In genomic region chr15:88319527-88319926, GRCm38 (mm10) we compare ENCODE assay signal across 17 mouse cellular contexts.
DNase-seq lines count a peak whose midpoint lies in the region; ATAC-seq and TF ChIP-seq lines count a peak whose summit lies in the region.
"Had no signal": no experiment of that assay in that cellular context is flagged by ENCODE, and none has a peak within 500 bp of the region (broad histone marks: within the 10 kb centered on the region; RNA-seq: fewer than 3 reads in every experiment).

No protein-coding gene starts in this region.

- intact Hi-C loops in heart, adult 2 months (cut with DNase I) = no loop called here

- peak; percentile 23; the same call in 1 of the 2 replicates for TF ChIP-seq CTCF in heart, adult 2 months (IDR thresholded peaks at IDR 0.05)
- TF ChIP-seq CTCF in liver, adult 2 months (IDR thresholded peaks at IDR 0.05; ENCODE audit: low read depth, low read length) = no peak
- peak; percentile 51; the same call in 1 of the 2 replicates for TF ChIP-seq CTCF in brain, embryonic 14.5 days (IDR thresholded peaks at IDR 0.05; ENCODE audit: borderline replicate concordance, extremely low read depth, insufficient read depth, insufficient read length)

- TF ChIP-seq EP300 in heart, adult 2 months (IDR thresholded peaks at IDR 0.05; ENCODE audit: insufficient read depth, low read depth, low read length) = no peak

- H3K4me2 ChIP-seq in liver, embryonic 12.5 days = no peak overlapping the region
- H3K4me2 ChIP-seq: limb, embryonic 12.5 days; lung, embryonic 15.5 days; neural tube, embryonic 15.5 days had no signal

- H3K4me3 ChIP-seq in heart, adult 2 months = no peak overlapping the region
- H3K4me3 ChIP-seq in liver, adult 2 months (ENCODE audit: insufficient read depth, low read depth, low read length) = no peak overlapping the region
- no peak overlapping the region for H3K4me3 ChIP-seq in liver, embryonic 12.5 days
- H3K4me3 ChIP-seq in ES-E14 (ENCODE audit: insufficient read depth in 1 of 2, low read depth in 1 of 2, low read length in 2 of 2, poor library complexity in 1 of 2, severe bottlenecking in 1 of 2) = no peak overlapping the region
- H3K4me3 ChIP-seq: limb, embryonic 12.5 days; lung, embryonic 15.5 days; neural tube, embryonic 15.5 days had no signal

- H3K9me3 ChIP-seq in liver, embryonic 12.5 days (replicated peaks) = peaks cover 12% of the 10 kb centered on the region; the same call in 1 of the 2 replicates
- H3K9me3 ChIP-seq in ES-E14 (ENCODE audit: control insufficient read depth, insufficient read depth, low read depth, low read length) = no peaks in the 10 kb centered on the region
- H3K9me3 ChIP-seq: limb, embryonic 12.5 days; lung, embryonic 15.5 days; neural tube, embryonic 15.5 days had no signal

- in situ Hi-C loops in ES-E14 (cut with MboI; ENCODE audit: low sequenced_read_pairs in 2 of 2, unreplicated experiment in 2 of 2) = loop anchor here in 1 of 2 experiments (25.0 kb wide), 1 partner anchor 218 kb away; no protein-coding TSS in a partner anchor

- H3K36me3 ChIP-seq in heart, adult 2 months (ENCODE audit: control insufficient read depth, insufficient read depth, low read length) = no peaks in the 10 kb centered on the region
- H3K36me3 ChIP-seq in liver, adult 2 months (ENCODE audit: control insufficient read depth, insufficient read depth, low read length) = no peaks in the 10 kb centered on the region
- no peaks in the 10 kb centered on the region for H3K36me3 ChIP-seq in liver, embryonic 12.5 days
- H3K36me3 ChIP-seq in ES-E14 (ENCODE audit: control insufficient read depth, insufficient read depth, low read length, poor library complexity, severe bottlenecking) = no peaks in the 10 kb centered on the region
- H3K36me3 ChIP-seq: G1E; limb, embryonic 12.5 days; lung, embryonic 15.5 days; neural tube, embryonic 15.5 days had no signal

- TF ChIP-seq POLR2A in heart, adult 2 months (IDR thresholded peaks at IDR 0.05; ENCODE audit: insufficient read depth, low read depth, low read length) = no peak
- no peak for TF ChIP-seq POLR2A in liver, adult 2 months (IDR thresholded peaks at IDR 0.05; ENCODE audit: extremely low read depth, insufficient read depth, low read length)
- TF ChIP-seq POLR2A in brain, embryonic 14.5 days (IDR thresholded peaks at IDR 0.05; ENCODE audit: borderline replicate concordance, extremely low read depth, insufficient read depth, insufficient read length, poor library complexity, severe bottlenecking) = no peak

- H3K79me2 ChIP-seq in heart, adult 2 months (replicated peaks; ENCODE audit: control insufficient read depth, insufficient read depth, low read length) = no peaks in the 10 kb centered on the region
- H3K79me2 ChIP-seq in liver, adult 2 months (ENCODE audit: control insufficient read depth, insufficient read depth, low read length) = no peaks in the 10 kb centered on the region

- no peak overlapping the region for H3K9ac ChIP-seq in heart, adult 2 months (ENCODE audit: low read depth, low read length)
- no peak overlapping the region for H3K9ac ChIP-seq in liver, adult 2 months (ENCODE audit: low read depth, low read length)
- no peak overlapping the region for H3K9ac ChIP-seq in liver, embryonic 12.5 days
- H3K9ac ChIP-seq in ES-E14 (ENCODE audit: insufficient read depth, low read depth, low read length, poor library complexity, severe bottlenecking) = no peak overlapping the region
- H3K9ac ChIP-seq: limb, embryonic 12.5 days; lung, embryonic 15.5 days; neural tube, embryonic 15.5 days had no signal

- ATAC-seq in liver, embryonic 12.5 days = no peak
- ATAC-seq: hindbrain, embryonic 16.5 days had no signal

- no peak for DNase-seq in heart, adult 2 months
- no peak for DNase-seq in heart, adult 9 months (ENCODE audit: low spot score in 2 of 2)
- peak; percentile 1 for DNase-seq in liver, adult 2 months (ENCODE audit: extremely low read depth, low read depth, low spot score)
- DNase-seq in ES-E14 (ENCODE audit: low read depth, low spot score) = peak; percentile 25
- DNase-seq in brain, embryonic 14.5 days (ENCODE audit: low read depth) = no peak
- no peak for DNase-seq in ovary, postnatal 36 days (ENCODE audit: low spot score)
- DNase-seq in MN1 (ENCODE audit: low spot score) = no peak
- DNase-seq: adrenal gland, adult 2 months; cerebellum, postnatal 36 days; kidney, postnatal 14 days; spleen, adult 18-20 months had no signal

- H3K27ac ChIP-seq in heart, adult 2 months = no peak overlapping the region
- H3K27ac ChIP-seq in liver, adult 2 months (replicated peaks; ENCODE audit: insufficient read depth, low read depth, low read length) = no peak overlapping the region
- no peak overlapping the region for H3K27ac ChIP-seq in liver, embryonic 12.5 days
- no peak overlapping the region for H3K27ac ChIP-seq in ES-E14 (ENCODE audit: insufficient read depth, low read depth, low read length, poor library complexity, severe bottlenecking)
- H3K27ac ChIP-seq: limb, embryonic 12.5 days; lung, embryonic 15.5 days; neural tube, embryonic 15.5 days had no signal

- H3K27me3 ChIP-seq in heart, adult 2 months (ENCODE audit: control insufficient read depth, insufficient read depth, low read length) = no peaks in the 10 kb centered on the region
- H3K27me3 ChIP-seq in liver, adult 2 months (ENCODE audit: control insufficient read depth, insufficient read depth, low read length) = no peaks in the 10 kb centered on the region
- H3K27me3 ChIP-seq in liver, embryonic 12.5 days (replicated peaks) = no peaks in the 10 kb centered on the region
- H3K27me3 ChIP-seq: limb, embryonic 12.5 days; lung, embryonic 15.5 days; neural tube, embryonic 15.5 days had no signal

- no peaks in the 10 kb centered on the region for H3K4me1 ChIP-seq in heart, adult 2 months (ENCODE audit: control insufficient read depth, insufficient read depth, low read length)
- H3K4me1 ChIP-seq in liver, adult 2 months (ENCODE audit: control insufficient read depth, insufficient read depth, low read length) = no peaks in the 10 kb centered on the region
- no peaks in the 10 kb centered on the region for H3K4me1 ChIP-seq in liver, embryonic 12.5 days
- H3K4me1 ChIP-seq in ES-E14 (ENCODE audit: control insufficient read depth in 2 of 2, insufficient read depth in 2 of 2, low read length in 2 of 2, poor library complexity in 1 of 2) = no peaks in the 10 kb centered on the region
- H3K4me1 ChIP-seq: lung, embryonic 15.5 days had no signal

- 63% methylated on average over 2 of the region's 2 CpGs for WGBS in heart, adult 2 months
- WGBS in liver, adult 2 months = 64% methylated on average over 2 of the region's 2 CpGs
- 49% methylated on average over 2 of the region's 2 CpGs for WGBS in liver, embryonic 12.5 days (ENCODE audit: insufficient replicate concordance)

TF ChIP-seq in ES-E14, 5 proteins besides CTCF, POLR2A, EP300 and RAD21:
- TF ChIP-seq ZC3H11A (IDR thresholded peaks at IDR 0.05; ENCODE audit: borderline replicate concordance, low read depth, low read length) (peak; percentile 81), ZNF384 (IDR thresholded peaks at IDR 0.05; ENCODE audit: low read depth, low read length) (peak; percentile 59; the same call in 1 of the 2 replicates), CHD2 (IDR thresholded peaks at IDR 0.05; ENCODE audit: low read depth, low read length) (no peak), MAFK (IDR thresholded peaks at IDR 0.05; ENCODE audit: insufficient read depth, low read depth, low read length) (no peak), HCFC1 (IDR thresholded peaks at IDR 0.05; ENCODE audit: borderline replicate concordance, insufficient read depth, low read length) (no peak)

Comparison
In these comparisons a context has a peak if more than half of its experiments do, and no peak if none do; other contexts are left out.
1. DNase-seq: peak in liver, adult 2 months (single experiment) and ES-E14 (single experiment); none in heart, adult 2 months (0 of 2), heart, adult 9 months (0 of 2), brain, embryonic 14.5 days (single experiment), ovary, postnatal 36 days (single experiment) and MN1 (single experiment).